Mouse (Mus musculus) heart, embryonic 12.5 days (tissue): Measurements from ENCODE around the gene Gm28845. TPM values are rescaled to one million over a fixed set of nuclear protein-coding genes. Genes with fewer than 3 reads are reported as not detected.

Experiments used
- ATAC-seq: fragments of 200-750 bp; cut with Nextera tagmentation; 2 replicates; pipeline ENCODE4 v1.8.0; 2017; ENCODE audit warnings: moderate TSS enrichment, moderate library complexity; ENCODE audit not compliant: insufficient number of reproducible peaks, low FRiP score
- H3K27ac ChIP-seq: fragments of 300-500 bp; sonication (generic); 2 replicates; pipeline ENCODE4 v1.5.1; 2016; ENCODE audit warnings: mild to moderate bottlenecking, moderate library complexity; ENCODE audit not compliant: poor library complexity, severe bottlenecking
- H3K27me3 ChIP-seq: fragments of 300-500 bp; sonication (generic); replicated peaks from 2 replicates; pipeline ENCODE4 v1.6.1; 2016; ENCODE audit warnings: mild to moderate bottlenecking, moderate library complexity
- H3K36me3 ChIP-seq: fragments of 300-500 bp; sonication (generic); 2 replicates; pipeline ENCODE4 v1.6.1; 2016; ENCODE audit warnings: mild to moderate bottlenecking, moderate library complexity
- H3K4me1 ChIP-seq: fragments of 300-500 bp; sonication (generic); replicated peaks from 2 replicates; pipeline ENCODE4 v1.6.1; 2016; ENCODE audit warnings: mild to moderate bottlenecking
- H3K4me2 ChIP-seq: fragments of 300-500 bp; sonication (generic); 2 replicates; pipeline ENCODE4 v1.6.1; 2016; ENCODE audit warnings: mild to moderate bottlenecking, moderate library complexity
- H3K4me3 ChIP-seq: fragments of 300-500 bp; sonication (generic); 2 replicates; pipeline ENCODE4 v1.5.1; 2016; ENCODE audit warnings: mild to moderate bottlenecking
- H3K9ac ChIP-seq: fragments of 300-500 bp; sonication (generic); 2 replicates; pipeline ENCODE4 v1.6.1; 2016; ENCODE audit warnings: mild to moderate bottlenecking, moderate library complexity
- H3K9me3 ChIP-seq: fragments of 300-500 bp; sonication (generic); replicated peaks from 2 replicates; pipeline ENCODE4 v1.6.1; 2016; ENCODE audit warnings: mild to moderate bottlenecking, moderate library complexity
- WGBS: fragments of 180-500 bp; shearing (Covaris S2); methylation state at CpG from one replicate; pipeline ENCODE4 v1.1.7; 2016; 5-methylcytosine and 5-hydroxymethylcytosine counted together
- polyA plus RNA-seq: library from polyadenylated mRNA; unstranded; fragments of >200 nt; fragmentation: Nextera tagmentation; extraction: Ambion mirVana; gene quantifications from 2 replicates; pipeline ENCODE4 v1.2.1, GENCODE M21; 2016

Gene Gm28845
- polyA plus RNA-seq, 1 experiment from 2014 or later = not detected

DNA sequence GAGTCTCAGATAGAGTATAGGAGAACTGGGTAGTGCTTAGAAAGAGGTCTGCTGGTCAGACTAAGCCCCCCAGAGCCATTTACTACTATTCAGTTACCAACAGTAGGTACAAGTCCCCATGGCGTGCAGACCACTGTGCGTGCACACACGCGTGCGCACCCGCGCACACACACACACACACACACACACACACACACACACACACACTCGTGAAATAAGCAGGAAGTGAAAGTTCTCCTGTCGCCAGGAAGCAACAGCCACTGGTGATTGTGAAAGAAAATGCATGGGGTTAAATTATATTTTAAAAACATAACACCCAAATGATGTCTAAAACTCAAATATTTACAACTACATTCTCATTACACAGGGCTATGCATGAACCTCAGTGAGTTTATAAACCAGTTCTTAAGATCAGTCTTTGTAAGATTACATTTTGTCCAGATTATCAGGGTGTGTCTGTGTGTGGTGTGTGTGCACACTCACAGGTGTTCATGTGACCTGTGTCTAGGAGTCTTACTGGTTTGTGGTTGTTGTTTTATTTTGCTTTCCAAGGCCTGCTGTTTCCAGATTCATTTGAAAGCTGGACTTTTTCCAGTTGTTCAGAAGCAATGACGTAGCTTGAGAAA is 11.6 kb downstream of the Gm28845 start:
- 87% methylated on average over 10 of the region's 10 CpGs for WGBS
- no peaks in the 10 kb centered on the region for H3K4me1 ChIP-seq
- H3K27ac ChIP-seq = no peak overlapping the region
- ATAC-seq = no peak
- H3K27me3 ChIP-seq = no peaks in the 10 kb centered on the region
- no peaks in the 10 kb centered on the region for H3K36me3 ChIP-seq
- H3K4me2 ChIP-seq = no peak overlapping the region
- no peaks in the 10 kb centered on the region for H3K9me3 ChIP-seq
- no peak overlapping the region for H3K4me3 ChIP-seq
- H3K9ac ChIP-seq = no peak overlapping the region

DNA sequence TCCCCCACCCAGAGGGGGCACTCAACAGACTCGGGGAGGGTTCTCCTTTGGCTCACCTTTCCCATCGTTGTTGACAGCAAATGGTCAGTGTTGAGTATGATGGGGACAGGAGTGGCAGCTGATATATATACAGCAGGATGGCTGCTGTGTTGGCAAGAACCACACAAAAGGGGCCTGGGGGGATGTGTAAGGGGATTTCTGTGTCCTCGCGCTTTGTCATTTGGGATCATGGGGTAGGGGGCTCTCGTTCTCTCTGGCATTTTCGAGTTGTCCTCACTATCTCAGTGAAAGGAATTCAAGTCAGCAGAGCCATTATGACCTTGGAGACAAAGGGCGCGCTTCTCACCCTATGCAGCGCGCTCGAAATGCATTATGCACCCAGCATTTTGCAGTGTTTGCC is 16.1 kb downstream of the Gm28845 start, which contains the start of gene Cryga:
TSS of gene Cryga (minus strand) at position 101 of the 400 bp plus-strand sequence.
- no peak for ATAC-seq
- Histone ChIP-seq H3K9me3 (no peaks in the 10 kb centered on the region), H3K27me3 (no peaks in the 10 kb centered on the region), H3K27ac (no peak within 1 kb of the TSS), H3K4me3 (no peak within 1 kb of the TSS), H3K9ac (no peak within 1 kb of the TSS), H3K4me2 (no peak within 1 kb of the TSS), H3K4me1 (no peaks in the 10 kb centered on the region), H3K36me3 (no peaks in the 10 kb centered on the region)
- WGBS = 83% methylated on average over 11 of the region's 11 CpGs

DNA sequence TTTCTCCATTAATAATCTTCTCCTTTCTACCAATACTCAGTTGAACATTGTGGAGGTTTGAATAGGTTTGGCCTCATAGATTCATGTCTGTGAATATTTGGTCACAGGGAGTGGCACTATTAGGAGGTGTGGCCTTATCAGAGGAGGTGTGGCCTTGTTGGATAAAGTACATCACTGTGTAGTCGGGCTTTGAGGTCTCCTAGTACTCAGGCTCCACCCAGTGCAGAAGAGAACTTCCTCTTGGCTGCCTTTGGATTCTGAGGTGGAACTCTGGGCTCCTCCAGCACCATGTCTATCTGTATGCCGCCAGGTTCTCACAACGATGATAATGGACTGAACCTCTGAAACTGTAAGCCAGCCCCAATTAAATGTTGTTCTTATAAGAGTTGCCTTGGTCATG is 22.4 kb downstream of the Gm28845 start:
- Histone ChIP-seq H3K9me3 (no peaks in the 10 kb centered on the region), H3K4me3 (no peak overlapping the region), H3K9ac (no peak overlapping the region), H3K4me1 (no peaks in the 10 kb centered on the region), H3K36me3 (no peaks in the 10 kb centered on the region), H3K27me3 (no peaks in the 10 kb centered on the region), H3K27ac (no peak overlapping the region), H3K4me2 (no peak overlapping the region)
- ATAC-seq = no peak
- WGBS = 73% methylated on average over 3 of the region's 3 CpGs

DNA sequence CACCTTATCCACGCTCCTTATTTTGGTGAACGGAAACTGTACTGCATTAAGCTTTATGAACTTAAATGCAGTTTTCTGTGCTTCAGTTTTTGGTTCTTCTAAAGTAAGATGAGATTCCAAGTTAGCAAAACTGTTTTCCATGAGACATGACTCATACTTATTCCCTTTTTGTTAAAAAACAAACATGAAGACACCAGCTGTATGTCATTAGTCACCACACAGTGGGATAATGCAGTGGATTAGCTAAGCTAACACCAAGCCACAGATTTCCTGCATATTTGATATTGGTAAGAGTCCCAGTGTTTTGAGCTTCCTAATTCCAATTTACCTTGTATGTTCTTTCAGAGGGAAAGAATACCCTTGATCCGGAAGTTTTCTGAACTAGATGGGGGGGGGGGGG is 27.8 kb downstream of the Gm28845 start:
- Histone ChIP-seq H3K4me3 (no peak overlapping the region), H3K4me2 (no peak overlapping the region), H3K27me3 (no peaks in the 10 kb centered on the region), H3K4me1 (no peaks in the 10 kb centered on the region), H3K36me3 (no peaks in the 10 kb centered on the region), H3K9me3 (no peaks in the 10 kb centered on the region), H3K27ac (no peak overlapping the region), H3K9ac (no peak overlapping the region)
- ATAC-seq = no peak
- 87% methylated on average over 3 of the region's 3 CpGs for WGBS

DNA sequence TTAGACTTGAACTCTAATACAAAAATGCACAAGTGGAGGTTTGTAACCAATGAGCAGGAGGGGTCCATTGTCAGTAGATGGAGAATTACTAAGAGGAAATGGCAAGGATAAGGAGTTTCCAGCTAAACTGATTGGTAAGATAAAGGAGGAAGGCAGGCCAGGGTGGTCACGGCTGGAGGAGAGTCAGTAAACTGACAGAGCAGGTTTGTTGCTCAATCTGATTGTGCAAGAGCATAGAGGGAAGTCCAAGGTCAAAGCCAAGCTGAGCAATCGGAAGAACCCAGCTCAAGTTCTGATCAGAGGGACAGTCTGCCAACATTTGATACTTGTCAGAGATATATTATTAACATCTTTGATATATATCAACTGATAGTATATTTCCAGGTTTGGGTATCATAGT is 29.0 kb downstream of the Gm28845 start:
- no peaks in the 10 kb centered on the region for H3K4me1 ChIP-seq
- no peak overlapping the region for H3K4me3 ChIP-seq

DNA sequence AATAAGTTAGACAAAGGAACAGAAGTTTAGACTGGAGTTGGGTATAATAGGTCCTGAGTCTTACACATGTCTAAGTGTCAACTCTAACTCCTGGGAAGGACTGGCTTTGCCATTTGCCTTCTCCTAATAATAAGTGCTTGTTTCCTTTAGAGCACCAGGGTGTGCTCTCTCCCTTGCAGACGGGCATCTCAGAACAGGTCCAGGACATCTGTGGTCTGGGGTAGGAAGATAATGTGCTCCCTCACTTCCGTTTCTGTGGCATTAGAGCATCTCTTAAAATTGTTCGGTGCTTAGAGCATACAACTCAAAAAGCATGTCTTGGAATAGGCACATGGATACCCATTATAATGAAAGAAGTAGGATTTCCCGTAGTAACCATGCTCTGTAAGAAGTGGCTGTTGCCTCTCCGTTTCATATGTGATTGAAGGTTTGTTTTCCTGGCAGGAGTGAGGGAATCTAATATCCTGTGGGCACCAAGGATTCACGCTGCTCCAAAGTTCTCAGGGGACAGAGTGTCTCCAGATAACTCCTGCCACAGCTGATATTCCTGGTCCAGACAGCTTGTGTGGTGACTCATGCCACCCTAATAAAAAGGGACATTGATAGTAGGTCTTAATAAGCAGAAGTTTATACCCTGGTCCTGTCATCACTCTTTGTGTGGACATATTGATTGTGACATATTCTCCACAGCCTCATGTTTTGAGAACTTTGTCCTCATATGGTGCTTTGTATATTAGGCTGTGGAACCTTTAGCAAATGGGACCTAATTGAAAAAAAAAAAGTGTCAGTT is 30.6 kb downstream of the Gm28845 start:
- no peaks in the 10 kb centered on the region for H3K27me3 ChIP-seq
- H3K9me3 ChIP-seq = no peaks in the 10 kb centered on the region
- no peaks in the 10 kb centered on the region for H3K36me3 ChIP-seq
- no peak for ATAC-seq
- no peaks in the 10 kb centered on the region for H3K4me1 ChIP-seq
- H3K27ac ChIP-seq = no peak overlapping the region
- H3K4me3 ChIP-seq = no peak overlapping the region
- WGBS = 60% methylated on average over 6 of the region's 6 CpGs
- no peak overlapping the region for H3K4me2 ChIP-seq
- no peak overlapping the region for H3K9ac ChIP-seq

More for the DNA sequence above, 29.0 kb downstream of the Gm28845 start:
- no peaks in the 10 kb centered on the region for H3K36me3 ChIP-seq
- ATAC-seq = no peak
- H3K27ac ChIP-seq = no peak overlapping the region
- 51% methylated on average over 2 of the region's 2 CpGs for WGBS
- no peaks in the 10 kb centered on the region for H3K9me3 ChIP-seq
- H3K4me2 ChIP-seq = no peak overlapping the region
- H3K9ac ChIP-seq = no peak overlapping the region
- H3K27me3 ChIP-seq = no peaks in the 10 kb centered on the region

DNA sequence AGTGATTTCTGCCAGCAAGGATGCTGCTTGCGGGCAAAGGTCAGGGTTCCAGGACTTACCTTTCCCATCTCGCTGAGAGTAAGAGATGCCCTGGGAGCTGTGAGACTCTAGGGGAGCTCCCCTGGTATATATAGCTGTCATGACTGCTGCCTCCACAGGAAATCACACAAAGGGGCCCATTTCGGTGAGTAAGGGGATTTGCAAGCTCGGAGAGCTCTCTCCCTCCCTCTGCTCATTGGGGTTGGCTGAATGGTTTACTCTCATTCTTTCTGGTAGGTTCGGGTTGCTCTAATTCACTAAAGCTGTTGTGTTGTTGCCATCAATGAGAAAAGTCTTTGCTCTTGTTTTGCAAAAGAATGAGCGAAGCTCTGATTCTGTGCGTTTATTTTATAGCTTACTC is 37.2 kb downstream of the Gm28845 start, which contains the start of gene Crygb:
TSS of gene Crygb (minus strand) at position 101 of the 400 bp plus-strand sequence.
- Histone ChIP-seq H3K9me3 (no peaks in the 10 kb centered on the region), H3K4me1 (0 out of 2 replicates have a peak, but pooled peaks cover 3% of the 10 kb centered on the region), H3K9ac (no peak within 1 kb of the TSS), H3K4me2 (0 out of 2 replicates have a peak within 1 kb of the TSS, but pooled peaks have one; percentile 13), H3K36me3 (no peaks in the 10 kb centered on the region), H3K4me3 (no peak within 1 kb of the TSS), H3K27ac (no peak within 1 kb of the TSS), H3K27me3 (no peaks in the 10 kb centered on the region)
- 42% methylated on average over 7 of the region's 7 CpGs for WGBS
- no peak for ATAC-seq

DNA sequence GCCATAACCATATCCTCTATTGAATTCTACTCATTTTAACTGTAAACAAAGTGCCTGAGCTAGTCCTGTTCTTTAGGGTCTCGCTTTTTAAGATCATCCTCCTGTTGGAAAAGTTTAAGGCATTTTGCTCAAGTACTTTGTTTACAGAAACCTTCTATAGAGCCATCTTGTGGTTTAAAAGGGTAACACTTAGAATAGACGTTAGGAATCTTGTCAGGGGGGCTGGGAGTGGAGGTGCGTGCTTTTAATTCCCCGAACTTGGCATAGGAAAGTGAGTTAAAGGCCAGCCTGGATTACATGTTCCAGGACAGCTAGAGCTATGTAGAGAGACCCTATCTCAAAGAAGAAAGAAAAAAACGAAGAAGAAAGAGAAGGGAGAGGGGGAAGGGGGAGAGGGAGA is 43.8 kb downstream of the Gm28845 start:
- H3K4me3 ChIP-seq = no peak overlapping the region
- H3K4me1 ChIP-seq = 0 out of 2 replicates have a peak, but pooled peaks cover 3% of the 10 kb centered on the region
- WGBS = 18% methylated on average over 5 of the region's 5 CpGs
- no peaks in the 10 kb centered on the region for H3K9me3 ChIP-seq
- H3K36me3 ChIP-seq = no peaks in the 10 kb centered on the region
- no peak overlapping the region for H3K27ac ChIP-seq
- no peak for ATAC-seq
- H3K27me3 ChIP-seq = no peaks in the 10 kb centered on the region
- no peak overlapping the region for H3K4me2 ChIP-seq
- no peak overlapping the region for H3K9ac ChIP-seq

DNA sequence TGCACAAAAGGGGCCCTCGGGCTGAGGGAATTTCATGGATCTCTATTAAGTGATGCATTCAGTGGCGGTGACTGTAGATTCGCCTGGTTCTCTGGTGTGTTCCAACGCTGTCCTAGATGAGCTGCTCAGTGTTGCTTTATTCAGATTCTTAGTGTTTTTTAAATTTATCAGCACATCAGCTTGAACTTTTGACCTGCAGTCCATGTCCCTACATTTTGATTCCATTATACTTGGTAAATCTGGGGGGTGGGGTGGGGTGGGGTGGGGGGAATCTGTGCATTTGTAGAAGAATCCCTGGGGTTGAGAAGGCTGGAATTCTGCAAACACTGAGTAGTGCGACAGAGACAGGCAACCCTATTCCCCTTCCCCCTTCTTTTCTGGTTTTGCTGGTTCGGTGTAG is 45.8 kb downstream of the Gm28845 start, which contains the start of gene Crygc:
TSS of gene Crygc (minus strand) at position 101 of the 400 bp plus-strand sequence.
- no peaks in the 10 kb centered on the region for H3K9me3 ChIP-seq
- H3K4me2 ChIP-seq = no peak within 1 kb of the TSS
- no peaks in the 10 kb centered on the region for H3K36me3 ChIP-seq
- no peak for ATAC-seq
- WGBS = 63% methylated on average over 6 of the region's 6 CpGs
- no peak within 1 kb of the TSS for H3K4me3 ChIP-seq
- H3K27me3 ChIP-seq = no peaks in the 10 kb centered on the region
- H3K9ac ChIP-seq = no peak within 1 kb of the TSS
- H3K4me1 ChIP-seq = no peaks in the 10 kb centered on the region
- no peak within 1 kb of the TSS for H3K27ac ChIP-seq

DNA sequence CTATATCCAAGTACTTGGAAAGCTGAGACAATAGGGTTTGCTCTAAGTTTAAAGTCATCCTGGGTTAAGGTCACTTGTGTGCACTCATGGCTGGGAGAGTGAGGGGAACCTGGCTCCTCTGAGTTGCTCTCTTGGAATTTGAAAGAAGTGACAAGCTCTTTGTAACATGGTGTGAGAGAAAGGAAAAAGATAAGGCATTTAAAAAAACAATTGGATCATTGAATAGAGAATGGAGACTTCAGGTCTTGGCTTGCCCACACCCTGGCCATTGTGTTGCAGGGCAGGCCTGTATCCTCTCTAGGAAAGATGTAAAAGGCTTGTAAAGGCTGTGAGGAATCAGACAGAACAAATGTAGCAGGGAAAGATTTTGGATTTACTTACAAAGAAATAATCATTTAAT is 51.5 kb downstream of the Gm28845 start:
- no peaks in the 10 kb centered on the region for H3K4me1 ChIP-seq
- H3K9ac ChIP-seq = no peak overlapping the region
- no peak overlapping the region for H3K4me3 ChIP-seq
- H3K4me2 ChIP-seq = no peak overlapping the region
- no peak overlapping the region for H3K27ac ChIP-seq
- H3K36me3 ChIP-seq = no peaks in the 10 kb centered on the region
- ATAC-seq = no peak
- H3K9me3 ChIP-seq = peaks cover 4% of the 10 kb centered on the region; the same call in 1 of the 2 replicates
- H3K27me3 ChIP-seq = no peaks in the 10 kb centered on the region

DNA sequence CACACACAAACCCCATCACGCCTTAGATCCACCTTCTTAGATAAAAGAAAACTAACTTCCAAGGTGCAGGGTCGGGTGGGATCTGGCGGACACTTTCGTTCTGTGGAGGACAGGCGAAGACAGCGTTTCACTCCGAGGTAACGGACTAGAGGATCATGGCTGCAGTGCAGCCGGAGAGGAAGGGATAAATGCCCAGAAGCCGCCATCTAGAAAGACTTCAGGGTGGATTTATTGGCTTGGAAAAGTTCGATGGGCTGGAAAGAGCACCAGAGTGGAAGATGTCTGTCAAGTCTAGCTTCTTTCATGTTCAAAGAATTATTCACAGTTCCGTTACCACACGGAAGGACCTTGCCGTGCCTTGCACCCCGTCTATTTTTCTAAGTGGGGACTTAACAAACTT is 55.2 kb downstream of the Gm28845 start:
- Histone ChIP-seq H3K4me1 (no peaks in the 10 kb centered on the region), H3K4me3 (no peak overlapping the region), H3K27me3 (no peaks in the 10 kb centered on the region), H3K27ac (no peak overlapping the region), H3K9ac (no peak overlapping the region), H3K4me2 (no peak overlapping the region), H3K9me3 (peaks cover 4% of the 10 kb centered on the region; the same call in 1 of the 2 replicates), H3K36me3 (no peaks in the 10 kb centered on the region)
- no peak for ATAC-seq
- 85% methylated on average over 15 of the region's 15 CpGs for WGBS
